Mouse (Mus musculus): ENCODE data around the gene Mapk10.

GRCm38 (mm10) chr5:103161574-103161973, 49.6 kb downstream of the Mapk10 start:
- TF ChIP-seq POLR2A (IDR thresholded peaks at IDR 0.05; ENCODE audit: control insufficient read depth, low read depth, low read length) (no peak), CTCF (IDR thresholded peaks at IDR 0.05; ENCODE audit: control insufficient read depth, insufficient read depth, insufficient replicate concordance, low read depth, low read length) (no peak)
